Mouse (Mus musculus) adrenal gland, adult 10 weeks (tissue): ENCODE measurements around the gene Gm21704. TPM values are rescaled to one million over a fixed set of nuclear protein-coding genes. Genes with fewer than 3 reads are reported as not detected.

Source experiments
- polyA plus RNA-seq: library from polyadenylated mRNA; stranded (reverse); fragments of 350-450 nt; fragmentation: Illumina TruSeq; extraction: RNeasy Lipid Tissue Mini Kit (QIAGEN cat#74804); gene quantifications from one replicate; pipeline ENCODE4 v1.2.3, GENCODE M21; 2014; ENCODE audit warnings: low read depth, low replicate concordance

Gene Gm21704
- polyA plus RNA-seq = not detected

DNA sequence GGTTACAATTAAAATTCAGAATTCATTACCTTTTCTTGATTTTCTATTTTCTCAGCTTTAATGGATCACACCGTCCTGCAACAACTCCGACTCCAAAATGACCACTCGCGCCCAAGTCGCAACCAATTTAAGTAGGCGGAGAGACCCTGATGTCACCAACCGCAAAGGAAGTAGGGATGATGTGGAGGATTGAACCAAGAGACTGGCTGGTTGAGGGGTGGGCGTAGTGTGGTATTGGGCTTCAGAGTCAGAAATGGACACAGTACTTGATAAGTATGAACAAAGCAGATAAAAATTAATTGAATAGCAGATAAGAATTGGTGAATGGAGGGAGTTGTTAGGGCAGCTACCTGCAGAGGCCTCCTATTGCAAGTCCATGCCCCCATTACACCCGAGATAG lies at the start of gene Gm21704, which contains the start of gene Gm21708:
TSS of gene Gm21704 (minus strand) at position 101 of the 400 bp plus-strand sequence.
TSS of gene Gm21708 (minus strand) at position 101 of the 400 bp plus-strand sequence.

DNA sequence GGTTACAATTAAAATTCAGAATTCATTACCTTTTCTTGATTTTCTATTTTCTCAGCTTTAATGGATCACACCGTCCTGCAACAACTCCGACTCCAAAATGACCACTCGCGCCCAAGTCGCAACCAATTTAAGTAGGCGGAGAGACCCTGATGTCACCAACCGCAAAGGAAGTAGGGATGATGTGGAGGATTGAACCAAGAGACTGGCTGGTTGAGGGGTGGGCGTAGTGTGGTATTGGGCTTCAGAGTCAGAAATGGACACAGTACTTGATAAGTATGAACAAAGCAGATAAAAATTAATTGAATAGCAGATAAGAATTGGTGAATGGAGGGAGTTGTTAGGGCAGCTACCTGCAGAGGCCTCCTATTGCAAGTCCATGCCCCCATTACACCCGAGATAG lies 64.7 kb downstream of the Gm21704 start, which contains the start of gene Gm21693:
TSS of gene Gm21693 (minus strand) at position 101 of the 400 bp plus-strand sequence.

Other genes starting within 250 kb of the Gm21704 start
- gene Gm21677, start 103.7 kb downstream of the Gm21704 start, polyA plus RNA-seq = not detected
- gene Gm21693, start 64.8 kb downstream of the Gm21704 start, polyA plus RNA-seq = not detected
- not detected for gene Gm21708, start within 50 bp of the Gm21704 start, polyA plus RNA-seq